Mouse (Mus musculus) layer of hippocampus, postnatal 14 days (tissue): ENCODE measurements around the gene Parp1. TPM values are rescaled to one million over a fixed set of nuclear protein-coding genes. Genes with fewer than 3 reads are reported as not detected.
"Not testable (repeated sequence)": the region's sequence is repeated elsewhere in the genome, so short reads cannot be mapped to it uniquely, and the experiment has no call there.

Source experiments
- DNase-seq, 2 experiments: peaks; one replicate each; pipeline ENCODE4 v3.0.0; 2021 to 2022; ENCODE audit warnings: low spot score in 2 of 2, mixed read lengths in 1 of 2
- total RNA-seq, 2 experiments: library from RNA; stranded (reverse); gene quantifications; 2 replicates each; pipeline ENCODE4 v1.2.3; 2021

The Parp1 gene
- total RNA-seq, 2 experiments from 2014 or later: 162 to 172 TPM

- no peak for DNase-seq
Measured at GRCm38 (mm10) chr1:180556899-180557298, 11.8 kb upstream of the Parp1 start.

GRCm38 (mm10) chr1:180559454-180559853, 9.3 kb upstream of the Parp1 start:
- DNase-seq: no peak

GRCm38 (mm10) chr1:180561187-180561586, 7.5 kb upstream of the Parp1 start:
- DNase-seq: no peak

GRCm38 (mm10) chr1:180564885-180565284, 3.8 kb upstream of the Parp1 start:
- DNase-seq: peak in 1 of 2 experiments; percentile 81

- DNase-seq: no peak
Measured at GRCm38 (mm10) chr1:180567761-180568160, 963 bp upstream of the Parp1 start.

GRCm38 (mm10) chr1:180568248-180568647, 476 bp upstream of the Parp1 start:
- no peak for DNase-seq

- DNase-seq: no peak
Measured at GRCm38 (mm10) chr1:180569453-180569852, 729 bp downstream of the Parp1 start.

- DNase-seq: no peak
Measured at GRCm38 (mm10) chr1:180570181-180570580, 1.5 kb downstream of the Parp1 start.

- DNase-seq: no peak
Measured at GRCm38 (mm10) chr1:180571018-180571589, 2.4 kb downstream of the Parp1 start.

GRCm38 (mm10) chr1:180571721-180572120, 3.0 kb downstream of the Parp1 start:
- DNase-seq: not testable (repeated sequence)

- no peak for DNase-seq
Measured at GRCm38 (mm10) chr1:180572154-180572553, 3.4 kb downstream of the Parp1 start.

- no peak for DNase-seq
Measured at GRCm38 (mm10) chr1:180576524-180576923, 7.8 kb downstream of the Parp1 start.

- no peak for DNase-seq
Measured at GRCm38 (mm10) chr1:180577837-180578236, 9.1 kb downstream of the Parp1 start.

GRCm38 (mm10) chr1:180587792-180588442, 19.2 kb downstream of the Parp1 start:
- DNase-seq: no peak

GRCm38 (mm10) chr1:180600578-180600977, 31.9 kb downstream of the Parp1 start:
- no peak for DNase-seq

GRCm38 (mm10) chr1:180601806-180602205, 33.1 kb downstream of the Parp1 start:
- DNase-seq: no peak

GRCm38 (mm10) chr1:180604579-180604978, 35.9 kb downstream of the Parp1 start:
- peak; percentile 50 to 64 for DNase-seq

- DNase-seq: no peak
Measured at GRCm38 (mm10) chr1:180606106-180606505, 37.4 kb downstream of the Parp1 start.

GRCm38 (mm10) chr1:180606796-180607577, 38.3 kb downstream of the Parp1 start:
- DNase-seq: no peak

- DNase-seq: no peak
Measured at GRCm38 (mm10) chr1:180607578-180607879, 38.8 kb downstream of the Parp1 start.

GRCm38 (mm10) chr1:180611842-180612241, 43.1 kb downstream of the Parp1 start:
- not testable (repeated sequence) for DNase-seq

GRCm38 (mm10) chr1:180616762-180617161, 48.0 kb downstream of the Parp1 start:
- no peak for DNase-seq
